Mouse (Mus musculus) kidney, embryonic 16.5 days (tissue): ENCODE measurements around the gene Atp5j. TPM values are rescaled to one million over a fixed set of nuclear protein-coding genes. Genes with fewer than 3 reads are reported as not detected.

ENCODE experiments used
- ATAC-seq: fragments of 200-750 bp; cut with Nextera tagmentation; 2 replicates; pipeline ENCODE4 v1.8.0; 2017; ENCODE audit warnings: moderate TSS enrichment; ENCODE audit not compliant: low FRiP score, low TSS enrichment
- H3K27ac ChIP-seq: fragments of 300-500 bp; sonication (generic); 2 replicates; pipeline ENCODE4 v1.5.1; 2014; ENCODE audit warnings: low read length
- H3K27me3 ChIP-seq: fragments of 300-500 bp; sonication (generic); 2 replicates; pipeline ENCODE4 v1.6.1; 2014; ENCODE audit warnings: low read length, control low read depth, mixed read lengths; ENCODE audit not compliant: insufficient read depth
- H3K36me3 ChIP-seq: fragments of 300-500 bp; sonication (generic); 2 replicates; pipeline ENCODE4 v1.6.1; 2014; ENCODE audit warnings: low read length, control low read depth, mixed read lengths; ENCODE audit not compliant: insufficient read depth
- H3K4me1 ChIP-seq: fragments of 300-500 bp; sonication (generic); 2 replicates; pipeline ENCODE4 v1.6.1; 2014; ENCODE audit warnings: low read length, control low read depth, mixed read lengths; ENCODE audit not compliant: insufficient read depth
- H3K4me2 ChIP-seq: fragments of 300-500 bp; sonication (generic); replicated peaks from 2 replicates; pipeline ENCODE4 v1.6.1; 2014; ENCODE audit warnings: low read depth, low read length
- H3K4me3 ChIP-seq: fragments of 300-500 bp; sonication (generic); 2 replicates; pipeline ENCODE4 v1.5.1; 2014; ENCODE audit warnings: mild to moderate bottlenecking, low read length
- H3K9ac ChIP-seq: fragments of 300-500 bp; sonication (generic); replicated peaks from 2 replicates; pipeline ENCODE4 v1.6.1; 2014; ENCODE audit warnings: low read length
- H3K9me3 ChIP-seq: fragments of 300-500 bp; sonication (generic); 2 replicates; pipeline ENCODE4 v1.6.1; 2016; ENCODE audit warnings: low read length, control low read depth
- WGBS: fragments of 180-500 bp; shearing (Covaris S2); extraction: QIAGEN DNeasy Blood & Tissue Kit; methylation state at CpG from one replicate; pipeline ENCODE4 v1.1.7; 2014; 5-methylcytosine and 5-hydroxymethylcytosine counted together
- polyA plus RNA-seq: library from polyadenylated mRNA; unstranded; fragments of >200 nt; fragmentation: Nextera tagmentation; extraction: Ambion mirVana; gene quantifications from 2 replicates; pipeline ENCODE4 v1.2.1, GENCODE M21; 2015

Gene Atp5j
- polyA plus RNA-seq, 1 experiment from 2014 or later: 993 TPM

DNA sequence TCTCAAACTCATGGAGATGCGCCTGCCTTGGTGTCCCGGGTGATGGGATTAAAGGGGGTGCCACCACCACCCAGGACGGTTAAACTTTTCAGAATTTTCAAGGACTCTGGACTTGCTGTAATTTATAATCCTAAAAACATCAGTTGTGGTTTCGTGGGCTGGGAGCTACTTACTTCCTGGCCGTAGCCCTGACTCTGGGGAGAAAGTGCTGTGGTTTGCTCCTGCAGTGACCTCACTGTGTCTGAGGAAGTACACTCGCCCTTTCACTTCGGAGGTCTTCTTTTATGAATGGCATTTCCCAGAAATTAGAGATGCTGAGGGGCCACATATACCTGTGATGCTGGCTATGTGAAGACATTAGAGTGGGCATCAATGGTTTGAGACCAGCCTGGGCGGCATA is 20.9 kb downstream of the Atp5j start:
- H3K36me3 ChIP-seq: no peaks in the 10 kb centered on the region
- no peak overlapping the region for H3K27ac ChIP-seq
- H3K4me2 ChIP-seq: no peak overlapping the region
- 63% methylated on average over 8 of the region's 8 CpGs for WGBS
- H3K27me3 ChIP-seq: no peaks in the 10 kb centered on the region
- H3K4me3 ChIP-seq: no peak overlapping the region
- ATAC-seq: no peak
- H3K9me3 ChIP-seq: no peaks in the 10 kb centered on the region
- H3K9ac ChIP-seq: no peak overlapping the region
- no peaks in the 10 kb centered on the region for H3K4me1 ChIP-seq

DNA sequence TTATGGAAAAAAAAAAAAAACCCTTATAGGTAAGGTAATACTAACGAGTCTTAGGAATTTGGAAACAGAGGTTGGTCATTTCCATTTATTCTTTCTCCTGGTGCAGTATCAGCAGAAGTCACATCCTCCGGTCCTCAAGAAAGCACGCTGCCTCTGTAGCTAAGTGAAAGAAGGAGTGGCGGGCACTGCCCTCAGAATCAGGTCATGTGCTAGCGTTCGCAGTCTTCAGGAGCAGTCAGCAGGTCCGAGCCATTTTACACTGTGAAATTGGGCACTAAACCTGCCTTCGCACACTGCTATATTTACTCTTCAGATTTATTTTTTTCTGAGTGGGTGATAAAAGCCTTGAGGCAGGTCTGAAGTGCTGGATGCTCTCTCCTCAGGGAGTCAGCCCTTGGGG is 21.6 kb downstream of the Atp5j start:
- Histone ChIP-seq H3K27me3 (no peaks in the 10 kb centered on the region), H3K4me1 (no peaks in the 10 kb centered on the region), H3K4me3 (no peak overlapping the region), H3K36me3 (no peaks in the 10 kb centered on the region), H3K9me3 (no peaks in the 10 kb centered on the region), H3K9ac (no peak overlapping the region), H3K27ac (no peak overlapping the region), H3K4me2 (no peak overlapping the region)
- 78% methylated on average over 8 of the region's 8 CpGs for WGBS
- ATAC-seq: no peak

DNA sequence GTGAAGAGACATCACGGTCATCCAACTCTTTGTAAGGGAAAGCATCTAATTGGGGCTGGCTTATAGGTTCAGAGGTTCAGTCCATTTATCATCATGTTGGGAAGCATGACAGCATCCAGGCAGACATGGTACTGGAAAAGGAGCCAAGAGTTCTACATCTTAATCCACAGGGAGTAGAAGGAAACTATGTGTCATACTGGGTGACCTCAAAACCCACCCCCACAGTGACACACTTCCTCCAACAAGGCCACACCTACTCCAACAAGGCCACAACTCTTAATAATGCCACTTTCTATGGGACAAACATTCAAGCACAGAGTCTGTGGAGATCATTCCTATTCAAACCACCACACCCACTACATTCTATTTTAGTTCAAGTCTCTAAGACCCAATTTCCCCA is 25.2 kb downstream of the Atp5j start:
- no peak overlapping the region for H3K9ac ChIP-seq
- no peak overlapping the region for H3K4me2 ChIP-seq
- ATAC-seq: no peak
- no peaks in the 10 kb centered on the region for H3K36me3 ChIP-seq
- no peaks in the 10 kb centered on the region for H3K9me3 ChIP-seq
- WGBS: 78% methylated on average over 1 of the region's 1 CpGs
- H3K27me3 ChIP-seq: no peaks in the 10 kb centered on the region
- H3K4me1 ChIP-seq: no peaks in the 10 kb centered on the region
- H3K4me3 ChIP-seq: no peak overlapping the region
- no peak overlapping the region for H3K27ac ChIP-seq

DNA sequence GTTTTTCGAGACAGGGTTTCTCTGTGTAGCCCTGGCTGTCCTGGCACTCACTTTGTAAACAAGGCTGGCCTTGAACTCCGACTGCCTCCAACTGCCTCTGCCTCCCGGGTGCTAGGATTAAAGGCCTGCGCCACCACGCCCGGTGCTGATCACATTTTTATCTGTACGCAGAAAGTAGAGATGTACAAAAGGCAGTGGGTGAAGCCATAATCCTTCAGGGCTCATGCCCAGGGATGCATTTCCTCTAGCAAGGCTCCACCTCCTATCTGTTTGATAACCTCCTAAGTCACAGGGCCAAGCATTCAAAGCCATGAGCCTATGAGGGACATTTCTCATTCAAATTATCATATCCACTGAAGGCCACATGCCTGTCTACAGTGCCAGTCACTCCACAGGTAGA is 27.6 kb downstream of the Atp5j start:
- no peak for ATAC-seq
- H3K4me1 ChIP-seq: no peaks in the 10 kb centered on the region
- no peaks in the 10 kb centered on the region for H3K9me3 ChIP-seq
- no peak overlapping the region for H3K27ac ChIP-seq
- no peak overlapping the region for H3K9ac ChIP-seq
- no peaks in the 10 kb centered on the region for H3K27me3 ChIP-seq
- no peak overlapping the region for H3K4me2 ChIP-seq
- WGBS: 93% methylated on average over 7 of the region's 7 CpGs
- H3K36me3 ChIP-seq: no peaks in the 10 kb centered on the region
- no peak overlapping the region for H3K4me3 ChIP-seq

DNA sequence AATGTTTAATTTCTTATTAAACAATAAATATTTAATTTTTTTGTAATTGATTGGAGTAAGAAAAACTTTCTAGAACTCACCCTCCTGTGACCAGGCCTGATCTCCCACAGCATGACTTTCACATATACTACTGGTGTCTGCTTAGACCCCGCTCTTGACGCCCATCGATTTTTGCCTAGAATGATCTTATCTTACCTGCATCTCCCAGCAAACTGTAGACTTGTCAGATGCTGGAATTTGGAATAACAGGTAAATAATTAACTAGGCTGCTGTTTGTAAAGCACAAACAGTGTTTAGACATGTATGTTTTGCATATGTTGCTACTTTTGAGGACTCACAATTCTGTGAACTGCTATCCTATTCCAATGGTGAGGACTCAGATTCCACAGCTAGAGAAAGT is 29.2 kb downstream of the Atp5j start:
- H3K9me3 ChIP-seq: no peaks in the 10 kb centered on the region
- no peak overlapping the region for H3K27ac ChIP-seq
- H3K4me3 ChIP-seq: no peak overlapping the region
- H3K9ac ChIP-seq: no peak overlapping the region
- peaks cover 3% of the 10 kb centered on the region; the same call in 1 of the 2 replicates for H3K4me1 ChIP-seq
- ATAC-seq: no peak
- H3K36me3 ChIP-seq: no peaks in the 10 kb centered on the region
- H3K4me2 ChIP-seq: no peak overlapping the region
- WGBS: 86% methylated on average over 3 of the region's 3 CpGs
- H3K27me3 ChIP-seq: no peaks in the 10 kb centered on the region

DNA sequence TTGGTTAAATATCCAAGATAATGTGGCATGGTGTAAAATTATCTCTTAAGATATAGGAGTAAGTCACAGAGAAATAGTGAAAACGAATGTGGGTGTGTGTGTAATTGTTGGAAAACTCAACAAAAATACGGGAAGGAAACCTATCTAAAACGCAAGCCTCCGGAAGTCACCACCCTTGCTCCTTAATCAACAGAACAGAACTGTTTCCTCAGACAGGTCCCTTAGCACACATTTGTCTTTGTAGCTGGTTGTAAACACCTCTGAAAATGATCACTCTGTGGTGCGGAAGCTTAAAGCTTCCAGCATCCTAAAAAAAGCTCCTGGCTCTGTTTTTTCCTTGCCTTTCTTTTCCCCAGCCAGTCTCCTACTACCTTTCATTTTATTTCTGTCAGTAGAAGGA is 30.6 kb downstream of the Atp5j start:
- Histone ChIP-seq H3K36me3 (no peaks in the 10 kb centered on the region), H3K4me2 (no peak overlapping the region), H3K4me1 (peaks cover 3% of the 10 kb centered on the region; the same call in 1 of the 2 replicates), H3K4me3 (no peak overlapping the region), H3K9ac (no peak overlapping the region), H3K9me3 (no peaks in the 10 kb centered on the region), H3K27ac (no peak overlapping the region), H3K27me3 (no peaks in the 10 kb centered on the region)
- ATAC-seq: no peak
- WGBS: 45% methylated on average over 5 of the region's 5 CpGs

DNA sequence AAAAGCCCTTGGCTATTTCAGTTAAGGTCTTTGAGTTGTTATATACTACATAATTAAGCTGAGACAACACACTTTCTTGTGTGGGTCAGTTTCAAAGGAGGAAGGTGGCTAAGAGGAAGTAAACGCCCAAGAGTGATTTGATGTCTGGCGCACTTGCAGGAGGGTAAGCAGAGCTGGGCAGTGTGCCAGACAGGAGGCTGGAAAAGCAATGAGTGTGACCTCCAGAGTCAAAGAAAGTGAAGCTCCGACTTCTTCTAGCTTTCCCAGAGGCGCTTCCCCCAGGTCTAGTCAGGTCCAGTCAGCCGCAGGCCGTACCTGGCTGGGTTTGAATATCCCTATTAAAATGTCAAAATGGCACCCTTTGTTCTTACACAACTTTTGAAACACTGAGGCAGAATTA is 33.2 kb downstream of the Atp5j start:
- Histone ChIP-seq H3K27me3 (no peaks in the 10 kb centered on the region), H3K4me2 (no peak overlapping the region), H3K27ac (no peak overlapping the region), H3K9me3 (no peaks in the 10 kb centered on the region), H3K4me3 (no peak overlapping the region), H3K36me3 (no peaks in the 10 kb centered on the region), H3K4me1 (peaks cover 3% of the 10 kb centered on the region; the same call in 1 of the 2 replicates), H3K9ac (no peak overlapping the region)
- peak; percentile 80; the same call in 1 of the 2 replicates for ATAC-seq
- 17% methylated on average over 6 of the region's 6 CpGs for WGBS

DNA sequence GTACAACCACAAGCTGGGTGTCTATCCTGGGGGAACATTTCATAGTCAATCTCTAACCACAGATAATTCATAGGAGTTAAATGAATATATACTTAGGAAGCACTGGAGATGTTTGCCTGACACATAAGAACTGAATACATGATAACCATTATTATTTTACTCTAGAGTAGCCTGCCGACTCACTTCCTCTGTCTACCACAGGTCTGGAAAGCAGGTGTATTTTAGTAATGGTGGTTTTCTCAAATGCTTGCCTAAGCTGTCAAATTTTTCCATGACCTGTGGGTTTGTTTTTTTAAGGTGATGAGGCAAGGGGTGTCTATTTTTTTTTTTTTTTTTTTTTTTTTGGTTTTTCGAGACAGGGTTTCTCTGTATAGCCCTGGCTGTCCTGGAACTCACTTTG is 35.4 kb downstream of the Atp5j start:
- ATAC-seq: no peak
- H3K4me1 ChIP-seq: peaks cover 3% of the 10 kb centered on the region; the same call in 1 of the 2 replicates
- WGBS: 98% methylated on average over 1 of the region's 2 CpGs

DNA sequence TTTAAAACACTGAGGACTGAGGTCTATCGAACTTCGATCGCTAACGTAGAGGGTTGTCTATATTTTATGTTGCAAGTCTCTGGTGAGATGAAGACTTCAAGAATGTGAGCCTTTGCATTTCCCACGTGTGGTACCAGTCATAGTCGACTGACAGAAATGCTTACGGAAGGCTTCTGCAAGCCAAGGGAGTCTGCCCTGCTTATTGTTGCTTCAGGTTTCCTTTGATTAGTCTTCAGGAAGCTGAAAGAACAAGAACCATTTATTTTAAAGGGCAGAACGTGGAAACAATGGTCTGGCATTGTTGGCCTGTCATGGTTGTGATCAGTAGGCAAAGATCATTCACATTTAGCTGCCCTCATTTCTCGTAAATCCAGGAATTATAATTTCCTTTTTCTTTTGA is 38.7 kb downstream of the Atp5j start:
- no peaks in the 10 kb centered on the region for H3K27me3 ChIP-seq
- no peak overlapping the region for H3K4me3 ChIP-seq
- WGBS: 78% methylated on average over 9 of the region's 9 CpGs
- H3K9me3 ChIP-seq: no peaks in the 10 kb centered on the region
- no peak for ATAC-seq
- H3K27ac ChIP-seq: no peak overlapping the region
- no peaks in the 10 kb centered on the region for H3K36me3 ChIP-seq
- no peak overlapping the region for H3K4me2 ChIP-seq
- no peak overlapping the region for H3K9ac ChIP-seq
- H3K4me1 ChIP-seq: no peaks in the 10 kb centered on the region

More for the DNA sequence above, 35.4 kb downstream of the Atp5j start:
- Histone ChIP-seq H3K4me2 (no peak overlapping the region), H3K4me3 (no peak overlapping the region), H3K27me3 (no peaks in the 10 kb centered on the region), H3K36me3 (no peaks in the 10 kb centered on the region), H3K27ac (no peak overlapping the region), H3K9ac (no peak overlapping the region), H3K9me3 (no peaks in the 10 kb centered on the region)

DNA sequence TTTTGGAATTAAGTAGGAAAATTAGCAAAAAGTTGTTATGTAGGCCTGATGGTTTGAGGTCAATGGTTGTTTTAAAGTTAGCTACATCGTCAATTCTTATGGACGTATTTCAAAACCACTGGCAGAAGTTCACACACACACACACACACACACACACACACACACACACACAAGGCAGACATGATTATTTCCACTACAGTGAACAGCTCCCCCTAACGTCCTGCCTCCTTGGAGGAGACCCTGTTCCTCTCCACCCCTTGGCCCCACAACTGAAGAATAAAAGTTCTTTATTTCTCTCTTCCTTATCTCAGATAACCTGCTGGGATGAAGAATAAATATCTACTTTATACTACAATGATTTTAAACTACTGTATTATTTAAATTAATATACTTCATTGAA is 40.1 kb downstream of the Atp5j start:
- Histone ChIP-seq H3K36me3 (no peaks in the 10 kb centered on the region), H3K9ac (no peak overlapping the region), H3K4me2 (no peak overlapping the region), H3K27ac (no peak overlapping the region), H3K9me3 (0 out of 2 replicates have a peak, but pooled peaks cover 4% of the 10 kb centered on the region), H3K4me1 (no peaks in the 10 kb centered on the region), H3K27me3 (no peaks in the 10 kb centered on the region), H3K4me3 (no peak overlapping the region)
- 61% methylated on average over 3 of the region's 3 CpGs for WGBS
- no peak for ATAC-seq
